Mouse (Mus musculus): Measurements from ENCODE around the gene Cd34. TPM values are rescaled to one million over a fixed set of nuclear protein-coding genes. Genes with fewer than 3 reads are reported as not detected.

Cd34 gene
- total and polyA plus RNA-seq, 3 experiments, result 0.14 TPM; not detected in 2

GRCm38 (mm10) chr1:194976164-194976516, 37.5 kb downstream of the Cd34 start:
- Histone ChIP-seq H3K79me2 (ENCODE audit: control insufficient read depth, insufficient read depth, low read length, poor library complexity) (peaks cover 5% of the 10 kb centered on the region; the same call in 1 of the 2 replicates), H3K36me3 (ENCODE audit: control insufficient read depth in 1 of 2, insufficient read depth in 2 of 2, low read length in 2 of 2) (peaks cover 0 to 24% of the 10 kb centered on the region in 2 experiments; a peak in 2 of 4 replicates), H3K4me1 (ENCODE audit: control insufficient read depth in 1 of 2, insufficient read depth in 2 of 2, low read length in 2 of 2) (peaks cover 9 to 25% of the 10 kb centered on the region in 2 experiments), H3K4me3 (ENCODE audit: control insufficient read depth in 1 of 2, insufficient read depth in 1 of 2, low read depth in 2 of 2, low read length in 2 of 2) (peak overlapping the region; percentile 58 to 92), H3K9me3 (replicated peaks; ENCODE audit: insufficient read depth, low read length) (no peaks in the 10 kb centered on the region), H3K27me3 (ENCODE audit: control insufficient read depth in 1 of 2, insufficient read depth in 2 of 2, low read length in 2 of 2) (no peaks in the 10 kb centered on the region), H3K9ac (ENCODE audit: control insufficient read depth, low read depth, low read length, poor library complexity, severe bottlenecking) (peak overlapping the region; percentile 69), H3K27ac (ENCODE audit: control insufficient read depth, low read depth, low read length) (no peak overlapping the region)
- TF ChIP-seq CTCF (IDR thresholded peaks at IDR 0.05 in 2 of 3, conservative IDR thresholded peaks at IDR 0.05 in 1 of 3; ENCODE audit: control insufficient read depth in 1 of 3, insufficient read depth in 1 of 3, low read depth in 2 of 3, low read length in 3 of 3, poor library complexity in 1 of 3, severe bottlenecking in 1 of 3) (peak; percentile 54 to 95 (median 89)), TCF12 (IDR thresholded peaks at IDR 0.05; ENCODE audit: low read depth, low read length) (0 out of 2 replicates have a peak, but pooled peaks have one; percentile 22), POLR2A (IDR thresholded peaks at IDR 0.05; ENCODE audit: control insufficient read depth in 1 of 2, insufficient read depth in 1 of 2, low read depth in 1 of 2, low read length in 2 of 2, poor library complexity in 1 of 2) (peak in 1 of 2 experiments; percentile 54; a peak in 2 of 4 replicates), SMC3 (IDR thresholded peaks at IDR 0.05; ENCODE audit: low read depth, low read length) (peak; percentile 87), NELFE (IDR thresholded peaks at IDR 0.05; ENCODE audit: low read depth, low read length) (0 out of 2 replicates have a peak, but pooled peaks have one; percentile 15), RAD21 (IDR thresholded peaks at IDR 0.05; ENCODE audit: low read depth, low read length) (peak; percentile 72), E2F4 (IDR thresholded peaks at IDR 0.05; ENCODE audit: borderline replicate concordance, low read depth, low read length) (no peak), UBTF (IDR thresholded peaks at IDR 0.05; ENCODE audit: borderline replicate concordance, insufficient read depth, low read depth, low read length) (peak; percentile 96; the same call in 1 of the 2 replicates), GABPA (IDR thresholded peaks at IDR 0.05; ENCODE audit: low read depth, low read length) (no peak), JUND (IDR thresholded peaks at IDR 0.05; ENCODE audit: low read depth, low read length) (no peak), KAT2A (conservative IDR thresholded peaks at IDR 0.05; ENCODE audit: low read depth, low read length) (no peak), HCFC1 (IDR thresholded peaks at IDR 0.05; ENCODE audit: low read depth, low read length) (0 out of 2 replicates have a peak, but pooled peaks have one; percentile 49), ETS1 (IDR thresholded peaks at IDR 0.05; ENCODE audit: low read depth, low read length) (peak; percentile 3; the same call in 1 of the 2 replicates), MAFK (IDR thresholded peaks at IDR 0.05; ENCODE audit: borderline replicate concordance, low read depth, low read length) (no peak), ZC3H11A (IDR thresholded peaks at IDR 0.05; ENCODE audit: low read depth, low read length) (peak; percentile 73), TAL1 (IDR thresholded peaks at IDR 0.05; ENCODE audit: low read length) (no peak)
- peak; percentile 94 for DNase-seq (ENCODE audit: low read depth, low spot score)

GRCm38 (mm10) chr1:194976517-194977370, 38.1 kb downstream of the Cd34 start:
- H3K79me2 ChIP-seq (ENCODE audit: control insufficient read depth, insufficient read depth, low read length, poor library complexity), result peaks cover 5% of the 10 kb centered on the region; the same call in 1 of the 2 replicates
- H3K4me1 ChIP-seq (ENCODE audit: control insufficient read depth in 1 of 2, insufficient read depth in 2 of 2, low read length in 2 of 2), result peaks cover 15 to 29% of the 10 kb centered on the region in 2 experiments
- DNase-seq (ENCODE audit: low read depth, low spot score), result peak; percentile 88
- H3K9me3 ChIP-seq (replicated peaks; ENCODE audit: insufficient read depth, low read length), result no peaks in the 10 kb centered on the region
- H3K27me3 ChIP-seq (ENCODE audit: control insufficient read depth in 1 of 2, insufficient read depth in 2 of 2, low read length in 2 of 2), result no peaks in the 10 kb centered on the region
- H3K9ac ChIP-seq (ENCODE audit: control insufficient read depth, low read depth, low read length, poor library complexity, severe bottlenecking), result peak overlapping the region; percentile 69
- H3K4me3 ChIP-seq (ENCODE audit: control insufficient read depth in 1 of 2, insufficient read depth in 1 of 2, low read depth in 2 of 2, low read length in 2 of 2), result peak overlapping the region; percentile 58 to 92
- 0 out of 2 replicates have a peak overlapping the region, but pooled peaks have one; percentile 0 for H3K27ac ChIP-seq (ENCODE audit: control insufficient read depth, low read depth, low read length)
- H3K36me3 ChIP-seq (ENCODE audit: control insufficient read depth in 1 of 2, insufficient read depth in 2 of 2, low read length in 2 of 2), result peaks cover 0 to 30% of the 10 kb centered on the region in 2 experiments; a peak in 2 of 4 replicates
- TF ChIP-seq RAD21 (IDR thresholded peaks at IDR 0.05; ENCODE audit: low read depth, low read length) (no peak), CHD2 (IDR thresholded peaks at IDR 0.05; ENCODE audit: low read length) (peak; percentile 19; the same call in 1 of the 2 replicates), ETS1 (IDR thresholded peaks at IDR 0.05; ENCODE audit: low read depth, low read length) (0 out of 2 replicates have a peak, but pooled peaks have one; percentile 4), NRF1 (IDR thresholded peaks at IDR 0.05; ENCODE audit: insufficient read depth, low read depth, low read length, poor library complexity, severe bottlenecking) (peak; percentile 55), NELFE (IDR thresholded peaks at IDR 0.05; ENCODE audit: low read depth, low read length) (peak; percentile 31; the same call in 1 of the 2 replicates), TAL1 (IDR thresholded peaks at IDR 0.05; ENCODE audit: low read length) (no peak), ZMIZ1 (IDR thresholded peaks at IDR 0.05; ENCODE audit: low read depth, low read length) (0 out of 2 replicates have a peak, but pooled peaks have one; percentile 25), UBTF (IDR thresholded peaks at IDR 0.05; ENCODE audit: borderline replicate concordance, insufficient read depth, low read depth, low read length) (peak; percentile 90; the same call in 1 of the 2 replicates), TBP (IDR thresholded peaks at IDR 0.05; ENCODE audit: low read depth, low read length) (0 out of 2 replicates have a peak, but pooled peaks have one; percentile 20), ZC3H11A (IDR thresholded peaks at IDR 0.05; ENCODE audit: low read depth, low read length) (0 out of 2 replicates have a peak, but pooled peaks have one; percentile 0), SIN3A (IDR thresholded peaks at IDR 0.05; ENCODE audit: low read length) (peak; percentile 75; the same call in 1 of the 2 replicates), GATA1 (IDR thresholded peaks at IDR 0.05; ENCODE audit: low read depth, low read length) (no peak), MAX (IDR thresholded peaks at IDR 0.05; ENCODE audit: low read length) (0 out of 2 replicates have a peak, but pooled peaks have one; percentile 25), JUND (IDR thresholded peaks at IDR 0.05; ENCODE audit: low read depth, low read length) (no peak), EP300 (IDR thresholded peaks at IDR 0.05; ENCODE audit: low read depth in 1 of 2, low read length in 2 of 2) (peak in 1 of 2 experiments; percentile 34; a peak in 1 of 4 replicates), USF2 (IDR thresholded peaks at IDR 0.05; ENCODE audit: borderline replicate concordance in 1 of 2, insufficient read depth in 1 of 2, low read depth in 1 of 2, low read length in 2 of 2) (no peak), POLR2A (IDR thresholded peaks at IDR 0.05; ENCODE audit: control insufficient read depth in 1 of 2, insufficient read depth in 1 of 2, low read depth in 1 of 2, low read length in 2 of 2, poor library complexity in 1 of 2) (0 out of 4 replicates have a peak, but pooled peaks of 1 of the 2 experiments have one; percentile 17), SMC3 (IDR thresholded peaks at IDR 0.05; ENCODE audit: low read depth, low read length) (peak; percentile 5; the same call in 1 of the 2 replicates)

Data from MEL (cell line).